In genomic region chr16:24392651-24393555, GRCm38 (mm10) we compare ENCODE assay signal across 7 mouse cellular contexts. TPM values are rescaled to one million over a fixed set of nuclear protein-coding genes. Genes with fewer than 3 reads are reported as not detected.
DNase-seq lines count a peak whose midpoint lies in the region; ATAC-seq and TF ChIP-seq lines count a peak whose summit lies in the region.

Gene Lpp, plus strand, starts transcription at chr16:24393507.

- H3K36me3 ChIP-seq in kidney, adult 2 months (ENCODE audit: control insufficient read depth, insufficient read depth, low read length), result no peaks in the 10 kb centered on the region
- no peaks in the 10 kb centered on the region for H3K36me3 ChIP-seq in limb, embryonic 15.5 days
- H3K36me3 ChIP-seq in midbrain, embryonic 15.5 days (replicated peaks), result no peaks in the 10 kb centered on the region
- H3K36me3 ChIP-seq in spleen, adult 2 months (ENCODE audit: control insufficient read depth, insufficient read depth, low read length), result no peaks in the 10 kb centered on the region

- peak; percentile 88 for ATAC-seq in limb, embryonic 15.5 days (ENCODE audit: insufficient number of reproducible peaks, low FRiP score, low TSS enrichment, low read depth)
- peak; percentile 92 for ATAC-seq in midbrain, embryonic 15.5 days (replicated peaks)

- peak within 1 kb of the TSS; percentile 84 for H3K27ac ChIP-seq in kidney, adult 2 months (ENCODE audit: insufficient read depth, low read depth, low read length)
- H3K27ac ChIP-seq in limb, embryonic 15.5 days, result peak within 1 kb of the TSS; percentile 99
- H3K27ac ChIP-seq in midbrain, embryonic 15.5 days, result peak within 1 kb of the TSS; percentile 78
- peak within 1 kb of the TSS; percentile 88 for H3K27ac ChIP-seq in spleen, adult 2 months (ENCODE audit: insufficient read depth, low read length)

- peak; percentile 6 for TF ChIP-seq POLR2A in kidney, adult 2 months (IDR thresholded peaks at IDR 0.05; ENCODE audit: low read depth, low read length)
- no peak for TF ChIP-seq POLR2A in spleen, adult 2 months (IDR thresholded peaks at IDR 0.05; ENCODE audit: low read depth, low read length)

- 2% methylated on average over 40 of the region's 42 CpGs for WGBS in kidney, adult 2 months
- 1% methylated on average over 39 of the region's 42 CpGs for WGBS in limb, embryonic 15.5 days
- 2% methylated on average over 38 of the region's 42 CpGs for WGBS in midbrain, embryonic 15.5 days
- WGBS in spleen, adult 2 months, result 2% methylated on average over 42 of the region's 42 CpGs

- no peaks in the 10 kb centered on the region for H3K9me3 ChIP-seq in limb, embryonic 15.5 days
- no peaks in the 10 kb centered on the region for H3K9me3 ChIP-seq in midbrain, embryonic 15.5 days

- no peak for TF ChIP-seq CTCF in kidney, adult 2 months (conservative IDR thresholded peaks at IDR 0.05; ENCODE audit: insufficient read depth, insufficient read length, low read depth, low read length)
- no peak for TF ChIP-seq CTCF in spleen, adult 2 months (IDR thresholded peaks at IDR 0.05; ENCODE audit: extremely low read depth, insufficient read depth, insufficient read length, insufficient replicate concordance)

- H3K4me1 ChIP-seq in kidney, adult 2 months (ENCODE audit: control insufficient read depth, insufficient read depth, low read length), result peaks cover 26% of the 10 kb centered on the region
- peaks cover 33% of the 10 kb centered on the region for H3K4me1 ChIP-seq in limb, embryonic 15.5 days
- peaks cover 8% of the 10 kb centered on the region for H3K4me1 ChIP-seq in midbrain, embryonic 15.5 days
- H3K4me1 ChIP-seq in spleen, adult 2 months (ENCODE audit: control insufficient read depth, insufficient read depth, insufficient read length), result peaks cover 7% of the 10 kb centered on the region

- H3K4me3 ChIP-seq in kidney, adult 2 months (ENCODE audit: insufficient read depth, low read depth, low read length), result peak within 1 kb of the TSS; percentile 69
- peak within 1 kb of the TSS; percentile 86 for H3K4me3 ChIP-seq in limb, embryonic 15.5 days
- peak within 1 kb of the TSS; percentile 87 for H3K4me3 ChIP-seq in midbrain, embryonic 15.5 days
- H3K4me3 ChIP-seq in spleen, adult 2 months (ENCODE audit: extremely low read depth, insufficient read depth, insufficient read length), result peak within 1 kb of the TSS; percentile 81

- H3K9ac ChIP-seq in limb, embryonic 15.5 days, result peak within 1 kb of the TSS; percentile 90
- H3K9ac ChIP-seq in midbrain, embryonic 15.5 days, result peak within 1 kb of the TSS; percentile 73

- DNase-seq in adrenal gland, adult 8-10 months, result peak; percentile 70
- peak; percentile 91 for DNase-seq in embryo, embryonic 9.5 days (ENCODE audit: extremely low spot score)
- peak; percentile 79 to 84 for DNase-seq in heart, adult 9 months (ENCODE audit: low spot score in 2 of 2)
- DNase-seq in kidney, adult 2 months, result peak; percentile 90
- peak; percentile 17 to 43 for DNase-seq in spleen, adult 2 months (ENCODE audit: low read depth in 1 of 2, low spot score in 2 of 2)

- peak within 1 kb of the TSS; percentile 63 for H3K4me2 ChIP-seq in limb, embryonic 15.5 days
- H3K4me2 ChIP-seq in midbrain, embryonic 15.5 days, result peak within 1 kb of the TSS; percentile 93

- no peaks in the 10 kb centered on the region for H3K27me3 ChIP-seq in kidney, adult 2 months (replicated peaks; ENCODE audit: control insufficient read depth, insufficient read depth, low read length)
- H3K27me3 ChIP-seq in limb, embryonic 15.5 days, result no peaks in the 10 kb centered on the region
- H3K27me3 ChIP-seq in midbrain, embryonic 15.5 days (replicated peaks), result no peaks in the 10 kb centered on the region
- no peaks in the 10 kb centered on the region for H3K27me3 ChIP-seq in spleen, adult 2 months (ENCODE audit: control insufficient read depth, insufficient read depth, low read length)

RNA-seq across cellular contexts. Expression of gene Lpp, which starts in this region (rescaled TPM):
- total RNA-seq in adrenal gland, adult 8-10 months (2022), result 10 to 100 TPM; 54.0 to 80.8 (median 65.0) TPM
- 15.9 and 20.2 TPM in 2 replicates for polyA plus RNA-seq in kidney, adult 2 months (2012; rRNA removed)
- 51.0 and 52.1 TPM in 2 replicates for polyA plus RNA-seq in limb, embryonic 15.5 days (2015; fragmentation: Nextera tagmentation; extraction: Ambion mirVana)
- 10.4 and 12.2 TPM in 2 replicates for polyA plus RNA-seq in midbrain, embryonic 15.5 days (2015; fragmentation: Nextera tagmentation; extraction: Ambion mirVana)
- polyA plus RNA-seq in spleen, adult 2 months (2012; rRNA removed), result 8.2 and 12.2 TPM in 2 replicates

Comparison
In these comparisons a context has a peak if more than half of its experiments do, and no peak if none do; other contexts are left out.
1. Peak in every context shown above with its lines: DNase-seq, ATAC-seq, H3K4me3 ChIP-seq and H3K27ac ChIP-seq.
2. DNase-seq: peak in every context shown above with its lines; median percentile 91 in embryo, embryonic 9.5 days; 90 in kidney, adult 2 months; 82 in heart, adult 9 months; 70 in adrenal gland, adult 8-10 months; 30 in spleen, adult 2 months.